15 mouse cellular contexts compared by ENCODE assay signal in the genomic region with DNA sequence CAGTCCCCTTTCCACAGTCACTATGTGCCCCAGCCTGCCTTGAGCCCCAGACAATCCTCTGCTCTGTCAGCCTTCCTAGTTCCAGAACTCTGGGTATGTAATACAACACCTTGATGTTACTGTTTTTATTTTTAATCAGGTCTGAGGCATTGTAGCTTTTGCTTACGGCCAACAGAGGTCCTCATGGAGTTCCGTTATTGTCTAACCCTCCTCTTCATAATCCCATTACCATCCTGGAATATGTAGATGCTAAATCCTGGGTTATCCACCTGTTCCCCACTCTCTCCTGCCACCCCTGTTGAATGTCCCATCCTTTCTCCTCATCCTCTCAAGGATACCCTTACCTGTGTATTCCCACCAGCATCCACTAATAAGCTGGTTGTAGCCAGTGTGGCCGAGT. TPM values are rescaled to one million over a fixed set of nuclear protein-coding genes. Genes with fewer than 3 reads are reported as not detected.
DNase-seq lines count a peak whose midpoint lies in the region; ATAC-seq and TF ChIP-seq lines count a peak whose summit lies in the region.
"Had no signal": no experiment of that assay in that cellular context is flagged by ENCODE, and none has a peak within 500 bp of the region (broad histone marks: within the 10 kb centered on the region; RNA-seq: fewer than 3 reads in every experiment).

No protein-coding gene starts in this region.

- no peak overlapping the region for H3K27ac ChIP-seq in heart, embryonic 11.5 days (ENCODE audit: low read depth, low read length)
- H3K27ac ChIP-seq in liver, postnatal 0 days (ENCODE audit: low read depth) = no peak overlapping the region
- no peak overlapping the region for H3K27ac ChIP-seq in liver, embryonic 11.5 days (ENCODE audit: low read depth, low read length)
- no peak overlapping the region for H3K27ac ChIP-seq in MEL (ENCODE audit: control insufficient read depth, low read depth, low read length)
- no peak overlapping the region for H3K27ac ChIP-seq in stomach, postnatal 0 days (replicated peaks)
- H3K27ac ChIP-seq: embryonic facial prominence, embryonic 12.5 days; heart, embryonic 15.5 days; hindbrain, embryonic 15.5 days had no signal

- intact Hi-C loops in heart, postnatal 10 days (cut with DNase I) = loop anchor here (5.0 kb wide), 1 partner anchor 36 kb away; a partner anchor contains a TSS
- intact Hi-C loops in left cerebral cortex, postnatal 14 days (cut with DNase I) = no loop called here

- H3K9me3 ChIP-seq in heart, embryonic 11.5 days (replicated peaks; ENCODE audit: control insufficient read depth, low read length) = no peaks in the 10 kb centered on the region
- no peaks in the 10 kb centered on the region for H3K9me3 ChIP-seq in liver, postnatal 0 days (ENCODE audit: low read length)
- H3K9me3 ChIP-seq in liver, embryonic 11.5 days (ENCODE audit: control insufficient read depth, low read length) = no peaks in the 10 kb centered on the region
- no peaks in the 10 kb centered on the region for H3K9me3 ChIP-seq in MEL (replicated peaks; ENCODE audit: insufficient read depth, low read length)
- H3K9me3 ChIP-seq in stomach, postnatal 0 days (ENCODE audit: control insufficient read depth, low read length) = no peaks in the 10 kb centered on the region
- H3K9me3 ChIP-seq: embryonic facial prominence, embryonic 12.5 days; heart, embryonic 15.5 days; hindbrain, embryonic 15.5 days; megakaryocyte, embryonic 14.5 days had no signal

- no peak for TF ChIP-seq EP300 in liver, postnatal 0 days (IDR thresholded peaks at IDR 0.05; ENCODE audit: low read depth)
- no peak for TF ChIP-seq EP300 in MEL (IDR thresholded peaks at IDR 0.05; ENCODE audit: low read depth in 1 of 2, low read length in 2 of 2)
- no peak for TF ChIP-seq EP300 in stomach, postnatal 0 days (optimal IDR thresholded peaks at IDR 0.05)

- no peak overlapping the region for H3K4me3 ChIP-seq in heart, embryonic 11.5 days (ENCODE audit: low read depth, low read length)
- no peak overlapping the region for H3K4me3 ChIP-seq in liver, postnatal 0 days (ENCODE audit: low read depth, low read length)
- H3K4me3 ChIP-seq in liver, embryonic 11.5 days (ENCODE audit: low read depth, low read length) = no peak overlapping the region
- no peak overlapping the region for H3K4me3 ChIP-seq in MEL (ENCODE audit: control insufficient read depth in 1 of 2, insufficient read depth in 1 of 2, low read depth in 2 of 2, low read length in 2 of 2)
- no peak overlapping the region for H3K4me3 ChIP-seq in stomach, postnatal 0 days (ENCODE audit: low read depth, low read length)
- H3K4me3 ChIP-seq: embryonic facial prominence, embryonic 12.5 days; heart, embryonic 15.5 days; hindbrain, embryonic 15.5 days had no signal

- no peaks in the 10 kb centered on the region for H3K36me3 ChIP-seq in heart, embryonic 11.5 days (ENCODE audit: control insufficient read depth, insufficient read depth, low read length)
- peaks cover 8% of the 10 kb centered on the region for H3K36me3 ChIP-seq in liver, postnatal 0 days (replicated peaks; ENCODE audit: insufficient read depth, low read length)
- no peaks in the 10 kb centered on the region for H3K36me3 ChIP-seq in liver, embryonic 11.5 days (ENCODE audit: control insufficient read depth, insufficient read depth, low read length)
- peaks cover 1 to 4% of the 10 kb centered on the region in 2 experiments; a peak in 3 of 4 replicates for H3K36me3 ChIP-seq in MEL (ENCODE audit: control insufficient read depth in 1 of 2, insufficient read depth in 2 of 2, low read length in 2 of 2)
- no peaks in the 10 kb centered on the region for H3K36me3 ChIP-seq in stomach, postnatal 0 days (ENCODE audit: control insufficient read depth, insufficient read depth, low read length)
- H3K36me3 ChIP-seq: embryonic facial prominence, embryonic 12.5 days; heart, embryonic 15.5 days had no signal

- DNase-seq in heart, postnatal 10 days = no peak
- DNase-seq in liver, postnatal 0 days = no peak
- DNase-seq in liver, embryonic 11.5 days (ENCODE audit: low spot score) = no peak
- DNase-seq in MEL (ENCODE audit: low read depth, low spot score) = no peak
- no peak for DNase-seq in stomach, postnatal 0 days (ENCODE audit: low spot score)
- no peak for DNase-seq in left cerebral cortex, postnatal 14 days (ENCODE audit: low spot score in 2 of 2)
- DNase-seq: gastrocnemius, postnatal 25 days; kidney, adult 18-20 months; lung, postnatal 10 days; right cerebral cortex, postnatal 25 days had no signal

- TF ChIP-seq CTCF in liver, postnatal 0 days (IDR thresholded peaks at IDR 0.05; ENCODE audit: low read depth) = 0 out of 2 replicates have a peak, but pooled peaks have one; percentile 11
- peak in 1 of 3 experiments; percentile 26; a peak in 2 of 6 replicates for TF ChIP-seq CTCF in MEL (IDR thresholded peaks at IDR 0.05 in 2 of 3, conservative IDR thresholded peaks at IDR 0.05 in 1 of 3; ENCODE audit: control insufficient read depth in 1 of 3, insufficient read depth in 1 of 3, low read depth in 2 of 3, low read length in 3 of 3, poor library complexity in 1 of 3, severe bottlenecking in 1 of 3)
- TF ChIP-seq CTCF in stomach, postnatal 0 days (IDR thresholded peaks at IDR 0.05; ENCODE audit: low read depth) = peak; percentile 30

- TF ChIP-seq RAD21 in MEL (IDR thresholded peaks at IDR 0.05; ENCODE audit: low read depth, low read length) = no peak; the same call in 1 of the 2 replicates

- peaks cover 22% of the 10 kb centered on the region for H3K4me1 ChIP-seq in heart, embryonic 11.5 days (ENCODE audit: control insufficient read depth, insufficient read depth, low read length)
- peaks cover 20% of the 10 kb centered on the region for H3K4me1 ChIP-seq in liver, postnatal 0 days (ENCODE audit: insufficient read depth)
- peaks cover 37% of the 10 kb centered on the region for H3K4me1 ChIP-seq in liver, embryonic 11.5 days (replicated peaks; ENCODE audit: control insufficient read depth, insufficient read depth, low read length)
- peaks cover 0 to 14% of the 10 kb centered on the region in 2 experiments; a peak in 3 of 4 replicates for H3K4me1 ChIP-seq in MEL (ENCODE audit: control insufficient read depth in 1 of 2, insufficient read depth in 2 of 2, low read length in 2 of 2)
- peaks cover 4% of the 10 kb centered on the region; the same call in 1 of the 2 replicates for H3K4me1 ChIP-seq in stomach, postnatal 0 days (replicated peaks; ENCODE audit: control insufficient read depth, insufficient read depth)

- H3K27me3 ChIP-seq in heart, embryonic 11.5 days (ENCODE audit: control insufficient read depth, insufficient read depth, low read length) = peaks cover 60% of the 10 kb centered on the region
- H3K27me3 ChIP-seq in liver, postnatal 0 days (ENCODE audit: insufficient read depth, low read length) = peaks cover 49% of the 10 kb centered on the region
- H3K27me3 ChIP-seq in liver, embryonic 11.5 days (replicated peaks; ENCODE audit: control insufficient read depth, insufficient read depth, low read length) = peaks cover 49% of the 10 kb centered on the region
- no peaks in the 10 kb centered on the region for H3K27me3 ChIP-seq in MEL (ENCODE audit: control insufficient read depth in 1 of 2, insufficient read depth in 2 of 2, low read length in 2 of 2)
- H3K27me3 ChIP-seq in stomach, postnatal 0 days (ENCODE audit: control insufficient read depth, insufficient read depth, low read length) = no peaks in the 10 kb centered on the region; the same call in 1 of the 2 replicates

- no peak overlapping the region for H3K9ac ChIP-seq in heart, embryonic 11.5 days (ENCODE audit: low read depth, low read length)
- H3K9ac ChIP-seq in liver, postnatal 0 days (replicated peaks) = no peak overlapping the region
- H3K9ac ChIP-seq in liver, embryonic 11.5 days (ENCODE audit: low read depth, low read length) = no peak overlapping the region
- H3K9ac ChIP-seq in MEL (ENCODE audit: control insufficient read depth, low read depth, low read length, poor library complexity, severe bottlenecking) = no peak overlapping the region
- H3K9ac ChIP-seq in stomach, postnatal 0 days (ENCODE audit: low read length) = no peak overlapping the region
- H3K9ac ChIP-seq: embryonic facial prominence, embryonic 12.5 days; heart, embryonic 15.5 days; hindbrain, embryonic 15.5 days had no signal

- ATAC-seq in heart, embryonic 11.5 days (replicated peaks; ENCODE audit: insufficient number of reproducible peaks, low FRiP score, low TSS enrichment) = no peak
- ATAC-seq in liver, postnatal 0 days = no peak
- ATAC-seq in liver, embryonic 11.5 days (replicated peaks; ENCODE audit: low FRiP score) = no peak
- ATAC-seq in stomach, postnatal 0 days (ENCODE audit: low FRiP score, low TSS enrichment) = no peak

- WGBS in heart, embryonic 11.5 days (ENCODE audit: insufficient replicate concordance) = 33% methylated on average over 3 of the region's 3 CpGs
- 50% methylated on average over 3 of the region's 3 CpGs for WGBS in liver, postnatal 0 days (ENCODE audit: insufficient replicate concordance)
- 43% methylated on average over 3 of the region's 3 CpGs for WGBS in liver, embryonic 11.5 days
- WGBS in stomach, postnatal 0 days = 42% methylated on average over 3 of the region's 3 CpGs

- no peak for TF ChIP-seq POLR2A in MEL (IDR thresholded peaks at IDR 0.05; ENCODE audit: control insufficient read depth in 1 of 2, insufficient read depth in 1 of 2, low read depth in 1 of 2, low read length in 2 of 2, poor library complexity in 1 of 2)

- no peaks in the 10 kb centered on the region for H3K79me2 ChIP-seq in MEL (ENCODE audit: control insufficient read depth, insufficient read depth, low read length, poor library complexity)

- 0 out of 2 replicates have a peak overlapping the region, but pooled peaks have one; percentile 20 for H3K4me2 ChIP-seq in heart, embryonic 11.5 days
- H3K4me2 ChIP-seq in liver, postnatal 0 days (ENCODE audit: low read depth, low read length) = no peak overlapping the region
- H3K4me2 ChIP-seq in liver, embryonic 11.5 days = no peak overlapping the region; the same call in 1 of the 2 replicates
- H3K4me2 ChIP-seq in stomach, postnatal 0 days (replicated peaks; ENCODE audit: low read depth) = no peak overlapping the region
- H3K4me2 ChIP-seq: embryonic facial prominence, embryonic 12.5 days; hindbrain, embryonic 15.5 days had no signal

RNA-seq across cellular contexts. Expression of a gene that starts 4.2 kb away (rescaled TPM):
- polyA plus RNA-seq in heart, embryonic 11.5 days (2014; fragmentation: Nextera tagmentation; extraction: Ambion mirVana) = 8.4 and 11.8 TPM in 2 replicates
- 10 to 100 TPM; 40.8 to 48.0 TPM for total RNA-seq in heart, postnatal 10 days (2021)
- 2.0 TPM in 2 replicates for polyA plus RNA-seq in liver, postnatal 0 days (2015; fragmentation: Nextera tagmentation; extraction: Ambion mirVana)
- polyA plus RNA-seq in liver, embryonic 11.5 days (2014; fragmentation: Nextera tagmentation; extraction: Ambion mirVana) = 3.6 and 5.2 TPM in 2 replicates
- total RNA-seq in MEL (2012; rRNA removed) = 0.75 and 1.1 TPM in 2 replicates
- 1 to 10 TPM in 1 of 2 experiments, not detected in 1; 1.3 TPM for polyA plus RNA-seq in MEL (2012; ENCODE audit: insufficient read depth in 1 of 2, insufficient read length in 2 of 2, low read depth in 1 of 2, low replicate concordance in 2 of 2, missing spikeins in 1 of 2)
- 0.70 and 0.76 TPM in 2 replicates for polyA plus RNA-seq in stomach, postnatal 0 days (2015; fragmentation: Nextera tagmentation; extraction: Ambion mirVana)
- total RNA-seq in left cerebral cortex, postnatal 14 days (2021) = 1 to 10 TPM; 1.1 to 1.4 TPM

RNA-seq across cellular contexts. Expression of a gene that starts 11.2 kb away (rescaled TPM):
- polyA plus RNA-seq in heart, embryonic 11.5 days (2014; fragmentation: Nextera tagmentation; extraction: Ambion mirVana) = 1.6 and 1.8 TPM in 2 replicates
- total RNA-seq in heart, postnatal 10 days (2021) = 1 to 10 TPM; 3.6 to 3.8 TPM
- polyA plus RNA-seq in liver, postnatal 0 days (2015; fragmentation: Nextera tagmentation; extraction: Ambion mirVana) = 27.2 and 32.2 TPM in 2 replicates
- 21.6 and 26.3 TPM in 2 replicates for polyA plus RNA-seq in liver, embryonic 11.5 days (2014; fragmentation: Nextera tagmentation; extraction: Ambion mirVana)
- 23.7 and 24.6 TPM in 2 replicates for total RNA-seq in MEL (2012; rRNA removed)
- 10 to 100 TPM; 65.8 to 66.0 TPM for polyA plus RNA-seq in MEL (2012; ENCODE audit: insufficient read depth in 1 of 2, insufficient read length in 2 of 2, low read depth in 1 of 2, low replicate concordance in 2 of 2, missing spikeins in 1 of 2)
- 45.9 and 65.4 TPM in 2 replicates for polyA plus RNA-seq in stomach, postnatal 0 days (2015; fragmentation: Nextera tagmentation; extraction: Ambion mirVana)
- total RNA-seq in left cerebral cortex, postnatal 14 days (2021) = 100 to 1,000 TPM; 108 to 110 TPM

RNA-seq across cellular contexts. Expression of a gene that starts 13.7 kb away (rescaled TPM):
- polyA plus RNA-seq in heart, embryonic 11.5 days (2014; fragmentation: Nextera tagmentation; extraction: Ambion mirVana) = 17.9 and 18.0 TPM in 2 replicates
- 10 to 100 TPM; 20.8 to 21.0 TPM for total RNA-seq in heart, postnatal 10 days (2021)
- 1.9 and 2.6 TPM in 2 replicates for polyA plus RNA-seq in liver, postnatal 0 days (2015; fragmentation: Nextera tagmentation; extraction: Ambion mirVana)
- polyA plus RNA-seq in liver, embryonic 11.5 days (2014; fragmentation: Nextera tagmentation; extraction: Ambion mirVana) = 28.3 and 30.2 TPM in 2 replicates
- total RNA-seq in MEL (2012; rRNA removed) = 16.9 and 18.3 TPM in 2 replicates
- polyA plus RNA-seq in MEL (2012; ENCODE audit: insufficient read depth in 1 of 2, insufficient read length in 2 of 2, low read depth in 1 of 2, low replicate concordance in 2 of 2, missing spikeins in 1 of 2) = 10 to 100 TPM in 1 of 2 experiments, not detected in 1; 44.6 TPM
- 25.3 and 29.7 TPM in 2 replicates for polyA plus RNA-seq in stomach, postnatal 0 days (2015; fragmentation: Nextera tagmentation; extraction: Ambion mirVana)
- 100 to 1,000 TPM in 1 of 2 experiments, 10 to 100 TPM in 1; 92.9 to 103 TPM for total RNA-seq in left cerebral cortex, postnatal 14 days (2021)

RNA-seq across cellular contexts. Expression of a gene that starts 19.3 kb away (rescaled TPM):
- 82.3 and 83.0 TPM in 2 replicates for polyA plus RNA-seq in heart, embryonic 11.5 days (2014; fragmentation: Nextera tagmentation; extraction: Ambion mirVana)
- 10 to 100 TPM; 48.4 to 52.2 TPM for total RNA-seq in heart, postnatal 10 days (2021)
- 8.8 and 8.9 TPM in 2 replicates for polyA plus RNA-seq in liver, postnatal 0 days (2015; fragmentation: Nextera tagmentation; extraction: Ambion mirVana)
- polyA plus RNA-seq in liver, embryonic 11.5 days (2014; fragmentation: Nextera tagmentation; extraction: Ambion mirVana) = 64.0 and 70.8 TPM in 2 replicates
- 24.1 and 30.5 TPM in 2 replicates for total RNA-seq in MEL (2012; rRNA removed)
- polyA plus RNA-seq in MEL (2012; ENCODE audit: insufficient read depth in 1 of 2, insufficient read length in 2 of 2, low read depth in 1 of 2, low replicate concordance in 2 of 2, missing spikeins in 1 of 2) = 100 to 1,000 TPM in 1 of 2 experiments, not detected in 1; 107 TPM
- 27.8 and 32.9 TPM in 2 replicates for polyA plus RNA-seq in stomach, postnatal 0 days (2015; fragmentation: Nextera tagmentation; extraction: Ambion mirVana)
- 100 to 1,000 TPM; 202 to 203 TPM for total RNA-seq in left cerebral cortex, postnatal 14 days (2021)

RNA-seq across cellular contexts. Expression of a gene that starts 35.2 kb away (rescaled TPM):
- polyA plus RNA-seq in heart, embryonic 11.5 days (2014; fragmentation: Nextera tagmentation; extraction: Ambion mirVana) = 20.8 and 21.5 TPM in 2 replicates
- total RNA-seq in heart, postnatal 10 days (2021) = 10 to 100 TPM; 26.4 to 28.7 TPM
- 14.7 and 17.7 TPM in 2 replicates for polyA plus RNA-seq in liver, postnatal 0 days (2015; fragmentation: Nextera tagmentation; extraction: Ambion mirVana)
- 43.1 and 43.4 TPM in 2 replicates for polyA plus RNA-seq in liver, embryonic 11.5 days (2014; fragmentation: Nextera tagmentation; extraction: Ambion mirVana)
- 31.1 and 31.9 TPM in 2 replicates for total RNA-seq in MEL (2012; rRNA removed)
- 10 to 100 TPM in 1 of 2 experiments, not detected in 1; 58.2 TPM for polyA plus RNA-seq in MEL (2012; ENCODE audit: insufficient read depth in 1 of 2, insufficient read length in 2 of 2, low read depth in 1 of 2, low replicate concordance in 2 of 2, missing spikeins in 1 of 2)
- 23.2 and 26.0 TPM in 2 replicates for polyA plus RNA-seq in stomach, postnatal 0 days (2015; fragmentation: Nextera tagmentation; extraction: Ambion mirVana)
- total RNA-seq in left cerebral cortex, postnatal 14 days (2021) = 10 to 100 TPM; 63.6 to 78.9 TPM
